Mouse (Mus musculus) hindbrain, embryonic 16.5 days (tissue): ENCODE data around the gene Tm7sf2. TPM values are rescaled to one million over a fixed set of nuclear protein-coding genes. Genes with fewer than 3 reads are reported as not detected.

ENCODE experiments used
- ATAC-seq: fragments of 200-750 bp; cut with Nextera tagmentation; 2 replicates; pipeline ENCODE4 v1.8.0; 2017; ENCODE audit warnings: moderate TSS enrichment, moderate library complexity
- H3K27ac ChIP-seq: fragments of 300-500 bp; sonication (generic); 2 replicates; pipeline ENCODE4 v1.5.1; 2014; ENCODE audit warnings: low read depth, mild to moderate bottlenecking, control low read depth, low read length, moderate library complexity
- H3K27me3 ChIP-seq: fragments of 300-500 bp; sonication (generic); replicated peaks from 2 replicates; pipeline ENCODE4 v1.6.1; 2014; ENCODE audit warnings: low read length; ENCODE audit not compliant: control insufficient read depth, insufficient read depth
- H3K36me3 ChIP-seq: fragments of 300-500 bp; sonication (generic); 2 replicates; pipeline ENCODE4 v1.6.1; 2014; ENCODE audit warnings: mild to moderate bottlenecking, low read length, moderate library complexity, mixed read lengths; ENCODE audit not compliant: control insufficient read depth, insufficient read depth
- H3K4me1 ChIP-seq: fragments of 300-500 bp; sonication (generic); 2 replicates; pipeline ENCODE4 v1.6.1; 2014; ENCODE audit warnings: low read depth, low read length; ENCODE audit not compliant: control insufficient read depth, insufficient read depth
- H3K4me2 ChIP-seq: fragments of 300-500 bp; sonication (generic); 2 replicates; pipeline ENCODE4 v1.6.1; 2014; ENCODE audit warnings: mild to moderate bottlenecking, low read length, control low read depth, moderate library complexity
- H3K4me3 ChIP-seq: fragments of 300-500 bp; sonication (generic); 2 replicates; pipeline ENCODE4 v1.5.1; 2014; ENCODE audit warnings: mild to moderate bottlenecking, low read length, control low read depth, moderate library complexity
- H3K9ac ChIP-seq: fragments of 300-500 bp; sonication (generic); 2 replicates; pipeline ENCODE4 v1.6.1; 2014; ENCODE audit warnings: low read depth, mild to moderate bottlenecking, control low read depth, low read length, moderate library complexity
- H3K9me3 ChIP-seq: fragments of 300-500 bp; sonication (generic); 2 replicates; pipeline ENCODE4 v1.6.1; 2014; ENCODE audit warnings: mild to moderate bottlenecking, low read length, moderate library complexity; ENCODE audit not compliant: control insufficient read depth
- WGBS: fragments of 180-500 bp; shearing (Covaris S2); extraction: QIAGEN DNeasy Blood & Tissue Kit; methylation state at CpG from one replicate; pipeline ENCODE4 v1.1.7; 2014; 5-methylcytosine and 5-hydroxymethylcytosine counted together
- polyA plus RNA-seq: library from polyadenylated mRNA; unstranded; fragments of >200 nt; fragmentation: Nextera tagmentation; extraction: Ambion mirVana; gene quantifications from 2 replicates; pipeline ENCODE4 v1.2.1, GENCODE M21; 2015

Tm7sf2 gene
- polyA plus RNA-seq = 61.3 and 64.6 TPM in 2 replicates

- Histone ChIP-seq H3K27ac (peak within 1 kb of the TSS; percentile 92), H3K4me2 (peak within 1 kb of the TSS; percentile 89), H3K4me3 (peak within 1 kb of the TSS; percentile 62), H3K9me3 (no peaks in the 10 kb centered on the region), H3K27me3 (no peaks in the 10 kb centered on the region), H3K4me1 (peaks cover 27% of the 10 kb centered on the region), H3K36me3 (peaks cover 23% of the 10 kb centered on the region), H3K9ac (peak within 1 kb of the TSS; percentile 79)
- peak; percentile 94 for ATAC-seq
- WGBS = 8% methylated on average over 32 of the region's 33 CpGs
Observed at GRCm38 (mm10) chr19:6067724-6068415, at the start of gene Tm7sf2. Gene Tm7sf2 (minus strand): TSS chr19:6068373.

- Histone ChIP-seq H3K4me2 (peak overlapping the region; percentile 90), H3K36me3 (peaks cover 23% of the 10 kb centered on the region), H3K9ac (peak overlapping the region; percentile 90), H3K4me3 (peak overlapping the region; percentile 89), H3K27ac (peak overlapping the region; percentile 94), H3K4me1 (peaks cover 15% of the 10 kb centered on the region), H3K9me3 (no peaks in the 10 kb centered on the region), H3K27me3 (no peaks in the 10 kb centered on the region)
- 5% methylated on average over 32 of the region's 32 CpGs for WGBS
- no peak for ATAC-seq
Observed at GRCm38 (mm10) chr19:6117346-6117985, 49.3 kb upstream of the Tm7sf2 start.

- no peaks in the 10 kb centered on the region for H3K27me3 ChIP-seq
- no peak overlapping the region for H3K27ac ChIP-seq
- WGBS = 92% methylated on average over 15 of the region's 15 CpGs
- no peak overlapping the region for H3K4me3 ChIP-seq
- H3K4me1 ChIP-seq = peaks cover 15% of the 10 kb centered on the region
- ATAC-seq = no peak
- H3K36me3 ChIP-seq = peaks cover 23% of the 10 kb centered on the region
- H3K4me2 ChIP-seq = peak overlapping the region; percentile 90; the same call in 1 of the 2 replicates
- H3K9me3 ChIP-seq = no peaks in the 10 kb centered on the region
- H3K9ac ChIP-seq = 0 out of 2 replicates have a peak overlapping the region, but pooled peaks have one; percentile 19
Observed at GRCm38 (mm10) chr19:6116113-6116850, 48.1 kb upstream of the Tm7sf2 start.

- Histone ChIP-seq H3K9me3 (no peaks in the 10 kb centered on the region), H3K4me1 (peaks cover 11% of the 10 kb centered on the region), H3K4me2 (no peak overlapping the region), H3K36me3 (peaks cover 17% of the 10 kb centered on the region), H3K9ac (no peak overlapping the region), H3K4me3 (no peak overlapping the region), H3K27ac (no peak overlapping the region), H3K27me3 (no peaks in the 10 kb centered on the region)
- no peak for ATAC-seq
- WGBS = 61% methylated on average over 6 of the region's 6 CpGs
Observed at GRCm38 (mm10) chr19:6113116-6113515, 44.9 kb upstream of the Tm7sf2 start.

GRCm38 (mm10) chr19:6105586-6105985 lies 37.4 kb upstream of the Tm7sf2 start, which contains the start of gene Naaladl1:
Gene Naaladl1 (plus strand): TSS chr19:6105782.
- no peak within 1 kb of the TSS for H3K9ac ChIP-seq
- ATAC-seq = no peak
- 83% methylated on average over 7 of the region's 7 CpGs for WGBS
- H3K36me3 ChIP-seq = no peaks in the 10 kb centered on the region
- H3K9me3 ChIP-seq = no peaks in the 10 kb centered on the region
- H3K4me1 ChIP-seq = no peaks in the 10 kb centered on the region
- H3K27me3 ChIP-seq = no peaks in the 10 kb centered on the region
- no peak within 1 kb of the TSS for H3K27ac ChIP-seq
- H3K4me2 ChIP-seq = no peak within 1 kb of the TSS
- no peak within 1 kb of the TSS for H3K4me3 ChIP-seq

GRCm38 (mm10) chr19:6104476-6104875 lies 36.3 kb upstream of the Tm7sf2 start:
- Histone ChIP-seq H3K27me3 (no peaks in the 10 kb centered on the region), H3K4me1 (no peaks in the 10 kb centered on the region), H3K9me3 (no peaks in the 10 kb centered on the region), H3K4me2 (no peak overlapping the region), H3K27ac (no peak overlapping the region), H3K4me3 (no peak overlapping the region), H3K9ac (no peak overlapping the region), H3K36me3 (no peaks in the 10 kb centered on the region)
- no peak for ATAC-seq
- 84% methylated on average over 4 of the region's 4 CpGs for WGBS

GRCm38 (mm10) chr19:6102169-6102853 lies 34.1 kb upstream of the Tm7sf2 start:
- Histone ChIP-seq H3K4me1 (no peaks in the 10 kb centered on the region), H3K27me3 (no peaks in the 10 kb centered on the region), H3K27ac (no peak overlapping the region), H3K9ac (no peak overlapping the region), H3K9me3 (no peaks in the 10 kb centered on the region), H3K4me2 (no peak overlapping the region), H3K4me3 (no peak overlapping the region), H3K36me3 (no peaks in the 10 kb centered on the region)
- ATAC-seq = no peak
- WGBS = 78% methylated on average over 6 of the region's 6 CpGs

GRCm38 (mm10) chr19:6101186-6101585 lies 33.0 kb upstream of the Tm7sf2 start:
- no peaks in the 10 kb centered on the region for H3K9me3 ChIP-seq
- WGBS = 65% methylated on average over 6 of the region's 6 CpGs
- H3K27ac ChIP-seq = no peak overlapping the region
- ATAC-seq = no peak
- H3K9ac ChIP-seq = no peak overlapping the region
- H3K36me3 ChIP-seq = no peaks in the 10 kb centered on the region
- H3K27me3 ChIP-seq = no peaks in the 10 kb centered on the region
- H3K4me1 ChIP-seq = no peaks in the 10 kb centered on the region
- no peak overlapping the region for H3K4me2 ChIP-seq
- no peak overlapping the region for H3K4me3 ChIP-seq
